Comparison of ENCODE assay signal across 8 mouse cellular contexts in the genomic region with DNA sequence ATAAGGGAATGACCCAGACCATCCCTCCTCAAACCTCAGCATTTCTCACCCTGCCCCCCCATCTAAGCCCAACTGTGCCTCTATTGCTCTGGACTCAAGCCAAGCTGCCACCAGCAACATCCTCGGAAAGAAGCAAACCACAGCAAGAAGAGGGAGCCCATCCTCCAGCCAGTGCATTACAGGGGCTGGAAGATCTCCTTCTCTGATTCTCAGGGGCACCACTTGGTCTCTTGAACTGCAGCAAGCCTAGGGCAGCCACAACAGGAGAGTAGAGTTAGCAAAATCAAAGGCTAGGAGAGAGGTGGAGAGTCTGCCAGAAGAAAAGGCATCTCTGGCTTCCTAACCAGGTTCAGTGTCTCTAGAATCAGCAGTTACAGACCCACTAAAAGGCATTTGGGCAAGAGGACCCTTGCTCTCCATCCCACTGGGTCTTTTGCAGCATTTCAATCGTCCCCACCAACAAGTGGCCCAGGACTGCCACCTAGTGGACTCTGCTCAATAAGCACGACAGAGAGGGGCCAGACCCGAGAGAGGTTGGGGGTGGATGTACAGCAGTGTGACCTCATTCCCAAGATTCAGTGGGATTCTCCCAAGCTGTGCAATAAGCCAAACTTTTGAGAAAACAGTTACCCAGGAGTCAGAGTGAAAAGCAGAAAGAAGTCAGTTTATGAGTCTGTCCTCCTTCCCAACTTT. TPM values are rescaled to one million over a fixed set of nuclear protein-coding genes. Genes with fewer than 3 reads are reported as not detected.
DNase-seq lines count a peak whose midpoint lies in the region; ATAC-seq and TF ChIP-seq lines count a peak whose summit lies in the region.

No protein-coding gene starts in this region.

- no peaks in the 10 kb centered on the region for H3K9me3 ChIP-seq in embryonic facial prominence, embryonic 13.5 days
- H3K9me3 ChIP-seq in heart, embryonic 10.5 days = no peaks in the 10 kb centered on the region
- H3K9me3 ChIP-seq in kidney, postnatal 0 days (replicated peaks; ENCODE audit: low read length) = no peaks in the 10 kb centered on the region
- no peaks in the 10 kb centered on the region for H3K9me3 ChIP-seq in liver, embryonic 11.5 days (ENCODE audit: control insufficient read depth, low read length)
- H3K9me3 ChIP-seq in neural tube, embryonic 15.5 days (replicated peaks) = no peaks in the 10 kb centered on the region

- peak; percentile 53; the same call in 1 of the 2 replicates for ATAC-seq in embryonic facial prominence, embryonic 13.5 days (ENCODE audit: insufficient number of reproducible peaks, insufficient read depth, low FRiP score, low TSS enrichment, low read depth)
- ATAC-seq in kidney, postnatal 0 days (replicated peaks; ENCODE audit: low FRiP score, low read depth) = peak; percentile 75; the same call in 1 of the 2 replicates
- peak; percentile 63; the same call in 1 of the 2 replicates for ATAC-seq in liver, embryonic 11.5 days (replicated peaks; ENCODE audit: low FRiP score)
- ATAC-seq in neural tube, embryonic 15.5 days (ENCODE audit: low FRiP score) = peak; percentile 77; the same call in 1 of the 2 replicates

- H3K27ac ChIP-seq in embryonic facial prominence, embryonic 13.5 days = no peak overlapping the region
- H3K27ac ChIP-seq in heart, embryonic 10.5 days = no peak overlapping the region
- H3K27ac ChIP-seq in kidney, postnatal 0 days = no peak overlapping the region
- no peak overlapping the region for H3K27ac ChIP-seq in liver, embryonic 11.5 days (ENCODE audit: low read depth, low read length)
- H3K27ac ChIP-seq in neural tube, embryonic 15.5 days (replicated peaks) = no peak overlapping the region

- no peak overlapping the region for H3K4me3 ChIP-seq in embryonic facial prominence, embryonic 13.5 days
- H3K4me3 ChIP-seq in heart, embryonic 10.5 days = no peak overlapping the region
- no peak overlapping the region for H3K4me3 ChIP-seq in kidney, postnatal 0 days (replicated peaks; ENCODE audit: low read depth, low read length)
- no peak overlapping the region for H3K4me3 ChIP-seq in liver, embryonic 11.5 days (ENCODE audit: low read depth, low read length)
- no peak overlapping the region for H3K4me3 ChIP-seq in neural tube, embryonic 15.5 days (replicated peaks)

- H3K36me3 ChIP-seq in embryonic facial prominence, embryonic 13.5 days = no peaks in the 10 kb centered on the region
- H3K36me3 ChIP-seq in heart, embryonic 10.5 days = no peaks in the 10 kb centered on the region
- no peaks in the 10 kb centered on the region for H3K36me3 ChIP-seq in kidney, postnatal 0 days (ENCODE audit: insufficient read depth, low read length)
- H3K36me3 ChIP-seq in liver, embryonic 11.5 days (ENCODE audit: control insufficient read depth, insufficient read depth, low read length) = no peaks in the 10 kb centered on the region
- peaks cover 5% of the 10 kb centered on the region; the same call in 1 of the 2 replicates for H3K36me3 ChIP-seq in neural tube, embryonic 15.5 days

- WGBS in embryonic facial prominence, embryonic 13.5 days = 7% methylated on average over 4 of the region's 4 CpGs
- WGBS in heart, embryonic 10.5 days = 7% methylated on average over 4 of the region's 4 CpGs
- 7% methylated on average over 4 of the region's 4 CpGs for WGBS in kidney, postnatal 0 days
- WGBS in liver, embryonic 11.5 days = 14% methylated on average over 4 of the region's 4 CpGs
- 7% methylated on average over 4 of the region's 4 CpGs for WGBS in neural tube, embryonic 15.5 days

- H3K27me3 ChIP-seq in embryonic facial prominence, embryonic 13.5 days = no peaks in the 10 kb centered on the region
- no peaks in the 10 kb centered on the region; the same call in 1 of the 2 replicates for H3K27me3 ChIP-seq in heart, embryonic 10.5 days (ENCODE audit: insufficient read depth, poor library complexity, severe bottlenecking)
- no peaks in the 10 kb centered on the region for H3K27me3 ChIP-seq in kidney, postnatal 0 days (ENCODE audit: insufficient read depth, low read length)
- H3K27me3 ChIP-seq in liver, embryonic 11.5 days (replicated peaks; ENCODE audit: control insufficient read depth, insufficient read depth, low read length) = no peaks in the 10 kb centered on the region
- H3K27me3 ChIP-seq in neural tube, embryonic 15.5 days (replicated peaks) = no peaks in the 10 kb centered on the region

- H3K4me1 ChIP-seq in embryonic facial prominence, embryonic 13.5 days = peaks cover 4% of the 10 kb centered on the region; the same call in 1 of the 2 replicates
- peaks cover 53% of the 10 kb centered on the region for H3K4me1 ChIP-seq in heart, embryonic 10.5 days
- no peaks in the 10 kb centered on the region for H3K4me1 ChIP-seq in kidney, postnatal 0 days (replicated peaks; ENCODE audit: insufficient read depth, low read length)
- no peaks in the 10 kb centered on the region for H3K4me1 ChIP-seq in liver, embryonic 11.5 days (replicated peaks; ENCODE audit: control insufficient read depth, insufficient read depth, low read length)
- H3K4me1 ChIP-seq in neural tube, embryonic 15.5 days = peaks cover 10% of the 10 kb centered on the region

- DNase-seq in A20 (ENCODE audit: low read depth, low spot score) = peak; percentile 66
- DNase-seq in adrenal gland, postnatal 25 days = peak; percentile 81
- peak; percentile 88 for DNase-seq in heart, embryonic 10.5 days (ENCODE audit: low spot score)
- DNase-seq in kidney, postnatal 0 days (ENCODE audit: low spot score) = peak; percentile 90
- peak; percentile 61 for DNase-seq in liver, embryonic 11.5 days (ENCODE audit: low spot score)
- DNase-seq in thymus, adult 18-20 months = peak; percentile 16 to 24

- TF ChIP-seq CTCF in kidney, postnatal 0 days (IDR thresholded peaks at IDR 0.05; ENCODE audit: low read depth) = peak; percentile 96

- H3K4me2 ChIP-seq in embryonic facial prominence, embryonic 13.5 days = no peak overlapping the region
- no peak overlapping the region for H3K4me2 ChIP-seq in kidney, postnatal 0 days (ENCODE audit: low read length)
- no peak overlapping the region for H3K4me2 ChIP-seq in liver, embryonic 11.5 days
- no peak overlapping the region for H3K4me2 ChIP-seq in neural tube, embryonic 15.5 days

- H3K9ac ChIP-seq in embryonic facial prominence, embryonic 13.5 days = 0 out of 2 replicates have a peak overlapping the region, but pooled peaks have one; percentile 12
- no peak overlapping the region for H3K9ac ChIP-seq in kidney, postnatal 0 days (ENCODE audit: low read depth, low read length)
- no peak overlapping the region for H3K9ac ChIP-seq in liver, embryonic 11.5 days (ENCODE audit: low read depth, low read length)
- H3K9ac ChIP-seq in neural tube, embryonic 15.5 days (replicated peaks) = no peak overlapping the region

RNA-seq across cellular contexts. Expression of a gene that starts 42.3 kb away (rescaled TPM):
- 22.1 and 23.8 TPM in 2 replicates for total RNA-seq in adrenal gland, postnatal 25 days (2021)
- polyA plus RNA-seq in embryonic facial prominence, embryonic 13.5 days (2015; fragmentation: Nextera tagmentation; extraction: Ambion mirVana) = 65.0 and 67.2 TPM in 2 replicates
- 51.1 TPM in 2 replicates for polyA plus RNA-seq in heart, embryonic 10.5 days (2016; fragmentation: Nextera tagmentation; extraction: Ambion mirVana)
- 57.2 and 63.2 TPM in 2 replicates for polyA plus RNA-seq in kidney, postnatal 0 days (2015; fragmentation: Nextera tagmentation; extraction: Ambion mirVana)
- polyA plus RNA-seq in liver, embryonic 11.5 days (2014; fragmentation: Nextera tagmentation; extraction: Ambion mirVana) = 40.9 and 43.2 TPM in 2 replicates
- 155 and 174 TPM in 2 replicates for polyA plus RNA-seq in neural tube, embryonic 15.5 days (2015; fragmentation: Nextera tagmentation; extraction: Ambion mirVana)

Comparison
In these comparisons a context has a peak if more than half of its experiments do, and no peak if none do; other contexts are left out.
1. DNase-seq: peak in every context shown above with its lines; median percentile 90 in kidney, postnatal 0 days; 88 in heart, embryonic 10.5 days; 81 in adrenal gland, postnatal 25 days; 66 in A20; 61 in liver, embryonic 11.5 days; 20 in thymus, adult 18-20 months.